Mouse (Mus musculus) spleen, embryonic (tissue): Measurements from ENCODE around the gene Ptprg.
"Not testable (repeated sequence)": the region's sequence is repeated elsewhere in the genome, so short reads cannot be mapped to it uniquely, and the experiment has no call there.

Experiments used
- CTCF ChIA-PET: fragments of 350-600 bp; sonication (Branson Sonifier 250); formaldehyde crosslinking; loops from one replicate; lab custom pipeline; 2022; lab: Charles Lee

The Ptprg gene

DNA sequence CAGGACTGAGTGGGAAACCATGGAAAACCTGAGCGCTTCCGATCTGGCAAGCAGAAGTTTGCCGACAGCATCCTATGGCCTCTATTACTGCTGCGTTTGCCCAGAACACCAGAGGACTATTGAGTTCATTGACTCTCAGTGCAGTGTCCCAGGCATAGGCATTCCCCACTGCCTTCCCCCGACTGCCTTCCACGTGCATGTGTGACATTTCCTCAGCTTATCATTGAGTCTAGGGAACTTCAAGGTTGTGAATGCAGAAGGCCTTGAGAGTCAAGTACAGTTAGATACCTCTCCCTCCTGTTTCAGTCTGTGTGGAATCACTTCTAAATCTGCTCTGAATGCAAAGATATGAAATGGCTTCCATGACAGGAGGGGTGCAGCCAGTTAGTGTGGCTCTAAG is 488.2 kb downstream of the Ptprg start:
- CTCF ChIA-PET: no interaction called here

DNA sequence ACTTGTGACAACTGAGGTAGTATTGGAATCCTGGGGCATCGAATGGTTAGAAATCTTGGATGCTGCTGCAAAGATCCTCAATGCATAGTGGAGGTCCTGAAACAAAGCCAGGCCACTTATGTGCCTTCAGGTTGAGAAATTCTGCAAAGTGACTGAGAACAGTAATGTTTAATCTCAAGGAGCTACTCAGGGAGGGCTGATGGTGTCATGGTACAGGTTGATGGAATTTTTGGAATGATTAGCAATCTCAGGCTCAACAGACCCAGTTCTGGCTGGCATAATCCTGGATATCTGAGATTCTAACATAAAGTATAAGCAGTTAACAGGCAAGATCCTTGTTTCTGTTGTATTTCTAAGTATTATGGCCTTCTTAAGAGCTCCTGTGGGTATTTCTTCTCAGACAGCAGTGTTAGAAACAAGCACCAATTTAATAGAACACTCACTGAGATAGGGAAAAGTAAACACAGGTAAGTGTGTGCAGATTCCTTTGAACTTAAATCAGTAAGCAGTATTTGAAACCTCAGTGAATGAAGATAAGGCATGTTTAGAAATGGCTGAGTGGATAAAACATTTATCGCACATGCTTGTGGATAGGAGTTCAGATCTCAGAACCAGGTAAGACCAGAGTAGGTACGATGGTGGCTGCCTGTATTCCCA is 493.0 kb downstream of the Ptprg start:
- CTCF ChIA-PET: interaction anchor here (0.6 kb wide), 1 partner anchor 334 kb away, joined by 5 read pairs; no protein-coding TSS in a partner anchor

DNA sequence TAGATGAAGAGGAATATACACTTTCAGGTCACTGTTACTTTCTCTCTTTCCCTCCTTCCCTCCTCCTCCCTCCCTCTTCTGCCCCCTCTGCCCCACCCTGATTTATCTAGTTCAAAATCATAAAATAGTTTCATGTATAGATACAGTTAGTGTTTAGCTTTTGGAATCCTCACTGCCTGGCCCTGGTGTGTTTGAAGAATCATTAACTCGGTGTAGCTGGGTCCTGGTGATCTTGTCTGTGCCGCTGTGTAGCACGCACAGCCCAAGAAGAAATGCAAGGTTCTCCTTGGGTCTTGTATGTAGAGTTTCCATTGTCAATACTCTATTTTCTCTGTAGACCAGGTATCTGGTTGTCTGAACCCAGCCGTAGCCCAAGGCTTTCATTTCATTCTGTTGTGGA is 494.3 kb downstream of the Ptprg start:
- CTCF ChIA-PET: no interaction called here

DNA sequence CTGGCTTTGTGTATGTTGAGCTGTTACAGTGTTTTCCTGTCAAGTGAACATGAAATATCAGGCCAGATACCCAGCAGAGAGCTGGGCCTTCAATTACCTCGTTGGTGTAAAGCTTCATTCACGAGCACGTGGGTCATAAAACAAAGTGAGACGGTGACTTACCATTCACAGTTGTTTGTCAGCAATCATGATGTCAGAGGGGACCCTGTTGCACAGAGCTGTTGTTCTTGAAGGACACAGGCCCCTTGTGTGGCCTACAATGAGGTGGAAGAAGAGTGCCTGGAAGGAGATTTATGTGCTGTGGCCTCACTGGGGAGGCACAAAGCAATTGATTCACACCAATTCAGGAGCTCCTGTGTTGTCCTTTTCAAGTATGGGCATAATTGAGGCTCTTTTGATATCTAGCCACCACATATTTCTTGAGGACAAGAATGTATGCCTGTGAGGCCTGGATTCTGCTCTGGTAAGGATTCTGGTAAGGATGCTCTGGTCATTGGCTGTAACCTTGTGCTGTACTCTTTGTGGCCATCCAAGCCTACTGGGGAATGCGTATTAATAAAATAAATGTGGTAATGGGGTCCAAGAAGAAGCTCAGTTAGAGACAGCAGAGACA is 503.7 kb downstream of the Ptprg start:
- CTCF ChIA-PET: no interaction called here

DNA sequence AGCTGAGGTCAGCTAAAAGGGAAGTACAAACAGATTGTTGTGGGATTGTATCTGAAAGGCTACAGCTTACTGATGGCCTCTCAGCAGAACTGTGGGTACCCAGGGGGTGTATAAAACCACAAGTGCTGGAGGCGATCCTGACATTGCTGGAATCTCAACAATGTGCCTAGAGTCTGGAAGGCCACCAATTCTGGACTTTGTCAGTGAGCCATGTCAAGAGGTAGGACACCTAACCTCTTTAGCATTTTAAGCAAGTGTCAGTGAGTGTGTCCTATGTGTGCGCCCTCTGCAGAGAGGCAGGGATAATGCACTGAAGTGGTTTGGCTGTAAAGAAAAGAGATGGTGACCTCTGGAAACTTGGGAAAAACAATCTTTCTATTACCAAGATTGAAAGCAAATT is 504.5 kb downstream of the Ptprg start:
- CTCF ChIA-PET: no interaction called here

DNA sequence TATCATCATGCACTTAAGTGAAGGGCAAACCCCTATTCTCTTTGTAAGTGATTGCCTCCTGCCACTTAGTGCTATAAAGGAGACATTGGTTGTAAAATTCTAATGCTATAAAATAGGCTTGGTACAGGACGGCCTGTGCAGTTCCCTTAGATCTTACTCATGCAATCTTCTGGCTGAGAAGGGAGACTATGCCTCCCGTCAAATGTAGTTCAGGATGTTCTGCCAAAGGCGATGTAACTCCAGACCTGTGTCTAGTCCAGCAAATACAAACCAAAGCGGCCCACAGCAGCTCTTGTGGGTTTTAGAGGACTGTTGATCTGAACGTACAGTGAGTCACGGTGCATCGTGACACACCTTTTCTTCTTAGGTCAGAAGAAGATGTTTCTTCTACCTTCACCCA is 505.8 kb downstream of the Ptprg start:
- CTCF ChIA-PET: no interaction called here

DNA sequence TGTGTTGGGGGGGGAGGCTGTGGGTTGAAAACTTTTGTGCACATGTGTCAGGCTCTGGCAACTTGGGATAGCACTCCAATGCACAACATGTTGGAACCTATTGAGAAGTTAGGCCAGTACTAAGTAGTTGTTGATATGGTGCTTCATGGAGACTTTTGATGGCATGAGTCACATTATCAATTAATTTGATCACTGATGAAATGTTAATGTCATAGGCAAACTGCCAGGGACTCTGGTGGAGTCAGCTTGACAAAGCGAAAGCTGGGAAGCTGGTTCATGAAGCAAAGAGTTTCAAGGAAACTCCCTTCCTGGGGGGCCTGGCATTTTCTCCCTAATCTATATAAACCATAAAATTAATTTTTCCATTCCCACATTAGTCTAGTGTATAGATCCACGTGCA is 508.0 kb downstream of the Ptprg start:
- CTCF ChIA-PET: not testable (repeated sequence)

DNA sequence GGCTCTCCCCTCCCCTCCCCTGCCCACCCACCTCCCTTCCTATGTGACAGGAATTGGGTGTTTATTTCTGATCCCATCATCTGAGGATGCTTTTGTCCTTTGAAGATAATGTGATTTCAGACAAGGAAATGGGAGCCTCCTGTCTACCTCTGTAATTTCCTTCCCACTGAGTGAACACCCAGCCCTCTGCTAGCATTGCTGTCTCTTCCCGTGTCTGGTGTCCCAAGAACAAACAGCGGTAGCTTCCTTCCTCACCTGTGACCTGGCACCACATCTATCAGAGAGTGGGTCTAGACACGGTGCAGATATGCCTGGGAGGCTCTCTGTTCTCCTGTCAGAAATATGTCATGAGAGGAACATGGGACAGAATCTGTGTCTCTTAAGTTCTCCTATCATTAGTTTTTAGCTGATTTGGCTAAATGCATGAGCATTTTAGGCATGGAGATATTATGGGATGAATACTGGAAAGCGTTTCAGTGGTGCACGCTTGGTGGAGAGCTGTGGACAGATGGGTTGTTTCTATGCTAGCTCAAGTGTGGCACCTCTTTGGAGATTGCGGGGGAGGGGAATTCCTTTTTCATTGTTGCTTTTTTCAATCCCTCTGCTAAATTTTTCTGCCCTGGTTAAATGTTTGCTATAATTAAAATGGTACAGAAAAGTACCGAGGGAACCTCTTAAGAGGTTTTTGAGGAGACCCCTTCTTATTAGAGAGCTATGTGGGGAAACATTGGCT is 509.5 kb downstream of the Ptprg start:
- CTCF ChIA-PET: no interaction called here

DNA sequence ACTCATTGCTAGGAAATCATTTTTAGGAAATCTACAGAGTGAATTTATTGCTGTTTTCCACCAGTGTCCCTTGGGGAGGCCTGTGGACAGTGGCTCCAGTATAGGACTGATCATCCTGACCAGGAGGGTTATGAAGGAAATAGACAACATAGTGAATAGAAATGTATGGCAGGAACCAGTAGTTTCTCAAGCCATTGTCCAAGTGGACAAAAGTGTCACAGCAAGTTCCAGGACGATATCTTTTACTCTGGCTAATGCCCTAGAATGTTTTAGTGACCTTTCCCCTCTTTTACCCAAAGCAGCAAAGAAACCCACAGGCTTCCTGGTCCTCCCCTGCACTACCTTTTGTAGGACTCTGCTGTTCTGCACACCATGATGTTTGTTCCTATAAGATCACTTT is 511.7 kb downstream of the Ptprg start:
- CTCF ChIA-PET: no interaction called here

DNA sequence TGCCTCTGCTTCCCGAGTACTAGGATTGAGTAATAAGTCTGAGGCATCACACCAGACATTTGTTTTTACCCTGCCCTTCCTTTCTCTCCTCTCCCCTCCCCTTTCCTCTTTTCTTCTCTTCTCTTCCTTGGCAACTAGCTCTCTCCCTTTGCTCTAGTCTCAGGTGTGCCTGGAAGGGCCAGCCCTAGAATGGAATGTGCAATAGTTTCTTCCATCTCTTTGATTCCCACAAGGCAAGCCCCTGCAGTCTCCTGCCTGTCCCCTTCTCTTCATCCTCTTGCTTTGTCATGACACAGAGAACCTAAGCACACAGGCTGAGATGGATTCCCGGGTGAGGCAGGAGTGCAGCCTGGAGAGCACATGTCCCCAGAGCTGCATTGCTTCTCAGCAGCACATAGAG is 512.4 kb downstream of the Ptprg start:
- CTCF ChIA-PET: no interaction called here

DNA sequence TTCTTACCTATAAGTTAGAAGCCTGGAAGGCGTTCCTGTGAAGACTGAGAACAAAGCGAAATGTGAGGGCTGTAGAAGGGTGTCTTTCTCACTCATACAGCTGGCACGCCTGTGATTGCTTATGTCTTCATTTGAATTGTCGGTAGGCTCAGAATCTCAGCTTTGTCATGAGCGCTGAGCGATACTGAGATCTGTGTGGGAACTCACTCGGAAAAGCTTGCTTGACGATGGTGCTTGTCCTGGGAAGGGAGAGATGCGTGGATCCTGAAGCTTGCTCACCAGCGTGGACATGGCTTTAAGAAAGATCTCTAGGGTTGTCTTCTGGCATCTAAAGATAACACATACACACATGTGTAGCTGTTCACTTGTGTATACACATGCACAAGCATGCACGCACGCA is 516.4 kb downstream of the Ptprg start:
- CTCF ChIA-PET: no interaction called here

DNA sequence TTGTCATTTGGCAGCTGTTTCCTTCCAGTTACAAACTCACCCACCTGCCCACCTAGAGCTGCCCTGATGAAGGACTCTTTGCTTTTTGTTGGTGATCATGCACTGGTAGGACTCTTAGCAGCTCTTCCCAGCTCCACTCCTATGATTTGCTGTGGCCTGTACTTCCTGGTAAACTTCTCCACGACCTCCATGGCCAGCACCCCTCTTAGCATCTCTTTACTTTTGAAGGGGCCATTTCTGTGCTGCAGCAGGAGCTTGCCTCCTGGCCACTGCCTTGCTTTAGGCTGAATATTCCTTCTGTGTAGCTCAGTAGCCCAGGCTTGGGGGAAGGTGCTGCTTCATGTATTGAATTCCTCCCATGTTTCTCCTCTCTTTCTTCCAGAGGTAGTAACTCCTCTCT is 517.0 kb downstream of the Ptprg start:
- CTCF ChIA-PET: no interaction called here

DNA sequence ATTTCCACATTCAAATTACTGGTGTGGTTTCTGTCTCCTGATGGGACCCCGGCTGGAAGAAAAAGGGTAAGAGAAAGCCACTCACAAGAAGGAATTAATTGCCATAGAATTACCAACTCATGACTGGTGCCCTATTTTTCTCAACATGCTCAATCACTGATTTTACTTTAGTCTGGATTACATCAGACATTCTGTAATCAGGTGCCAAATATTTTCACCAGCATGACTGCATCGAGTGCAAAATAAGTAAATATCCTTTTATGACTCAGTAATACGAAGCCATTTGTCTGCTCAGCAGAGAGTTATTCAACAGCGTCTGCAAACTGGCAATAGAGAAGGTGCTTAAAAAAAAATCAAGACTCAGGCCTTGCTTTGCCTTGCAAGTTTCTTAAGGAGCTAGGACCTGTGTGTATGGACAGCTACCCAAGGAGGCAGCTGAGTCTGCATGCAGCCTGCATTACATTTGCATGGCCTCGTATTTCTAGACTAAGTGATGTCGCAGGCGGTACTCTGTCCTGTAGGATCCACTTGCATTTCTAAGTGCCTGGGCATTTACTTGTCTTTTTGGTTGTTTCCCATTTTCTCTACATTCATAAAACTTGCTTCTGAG is 517.6 kb downstream of the Ptprg start:
- CTCF ChIA-PET: no interaction called here

DNA sequence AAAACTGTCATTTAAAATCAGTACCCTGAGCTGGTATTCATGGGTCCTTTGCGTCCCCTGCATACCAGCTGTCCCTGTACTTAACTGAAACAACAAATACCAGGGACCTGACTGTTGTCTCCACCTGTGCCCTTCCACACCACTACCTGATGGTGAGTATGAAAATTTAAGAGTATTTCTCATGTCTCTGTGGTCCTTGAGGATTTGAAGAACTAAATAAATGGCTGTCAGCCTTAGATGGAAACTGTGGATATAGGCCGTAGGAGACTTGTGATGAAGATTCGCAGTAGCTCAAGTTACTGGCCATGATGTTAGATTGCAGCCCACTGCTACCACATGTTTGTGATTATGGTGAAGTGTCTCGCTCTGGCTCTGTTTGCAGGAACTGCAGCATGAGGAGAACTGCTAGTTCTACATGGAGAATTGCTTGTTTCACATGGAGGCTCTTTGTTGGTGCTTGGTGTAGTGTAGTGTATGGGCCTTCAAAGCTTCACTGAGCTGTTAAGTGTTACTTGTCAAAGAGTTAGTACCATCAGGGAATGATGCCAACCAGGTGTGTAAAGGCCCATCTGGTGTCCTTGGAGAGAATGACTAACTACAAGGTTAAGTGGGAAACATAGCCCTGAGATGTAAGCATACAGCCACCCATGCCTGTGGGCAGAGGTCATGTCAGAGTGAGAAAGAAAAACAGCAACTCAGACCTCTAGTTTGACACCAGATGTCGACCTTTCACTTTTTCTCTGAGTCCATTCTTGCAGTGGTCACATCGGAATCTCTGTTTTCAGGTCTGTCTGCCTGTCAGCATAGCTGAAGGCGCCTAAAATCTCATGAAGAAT is 518.9 kb downstream of the Ptprg start:
- CTCF ChIA-PET: no interaction called here

DNA sequence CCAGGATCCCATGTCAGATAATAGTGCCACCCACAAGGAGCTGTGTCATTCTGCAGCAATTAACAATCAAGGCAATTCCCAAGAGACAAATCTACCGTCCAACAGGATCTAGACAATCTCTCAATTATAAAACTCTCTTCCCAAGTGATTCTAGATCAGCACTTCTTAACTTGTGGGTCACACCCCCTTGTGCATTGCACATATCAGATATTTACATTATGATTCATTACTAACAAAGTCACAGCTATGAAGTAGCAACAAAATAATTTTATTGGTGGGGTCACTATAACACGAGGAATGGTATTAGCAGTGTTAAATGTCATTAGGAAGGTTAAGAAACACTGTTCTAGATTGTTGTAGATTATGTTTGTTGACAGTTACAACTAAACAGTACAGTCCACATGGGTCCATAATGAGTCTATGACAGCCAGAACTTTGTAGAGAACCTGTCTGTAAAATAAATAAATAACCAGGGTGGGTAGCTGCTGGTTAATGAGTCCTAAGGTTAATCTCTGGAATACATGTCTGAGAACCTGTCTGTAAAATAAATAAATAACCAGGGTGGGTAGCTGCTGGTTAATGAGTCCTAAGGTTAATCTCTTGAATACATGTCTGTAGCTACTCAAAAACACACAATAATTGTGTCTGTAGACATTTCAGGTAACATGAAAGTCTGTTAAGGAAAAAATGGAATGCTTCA is 520.2 kb downstream of the Ptprg start:
- CTCF ChIA-PET: no interaction called here

DNA sequence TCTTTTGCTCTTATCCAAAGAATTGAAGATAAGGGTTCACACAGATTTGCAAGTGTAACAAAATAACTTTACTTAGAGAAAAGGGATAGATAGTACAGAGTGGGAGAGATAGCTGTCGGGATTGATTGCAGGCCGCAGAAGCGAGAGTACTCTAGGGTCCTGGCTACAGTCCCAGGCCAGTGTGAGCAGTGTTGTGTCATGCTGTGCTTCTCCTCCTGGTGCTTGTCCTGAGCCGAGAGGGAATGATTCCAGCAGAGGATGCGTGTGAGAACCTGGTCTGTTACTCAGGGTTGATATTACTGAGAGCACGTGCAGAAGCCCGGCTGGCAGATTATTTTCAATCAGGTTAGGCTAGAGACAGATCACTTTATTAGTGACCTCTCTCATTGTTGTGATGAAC is 523.9 kb downstream of the Ptprg start:
- CTCF ChIA-PET: no interaction called here

DNA sequence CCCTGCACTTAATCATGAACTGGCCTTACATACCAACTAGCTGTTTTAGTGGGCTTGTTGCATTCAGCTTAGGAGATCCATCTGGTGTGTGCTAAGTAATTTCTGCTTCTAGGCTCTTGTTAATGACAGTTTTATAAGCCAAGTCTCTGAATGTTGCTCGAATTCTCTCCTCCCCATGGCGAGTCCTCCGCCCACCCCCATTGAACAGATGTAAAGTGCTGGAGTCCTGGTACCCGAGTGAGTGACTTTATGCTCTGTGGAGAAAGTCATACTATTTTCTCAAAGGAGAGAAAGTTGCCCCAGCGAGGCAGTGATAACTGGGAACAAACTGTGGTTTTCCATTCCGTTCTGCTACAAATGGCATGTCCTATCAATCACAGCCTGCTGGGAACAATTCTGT is 525.9 kb downstream of the Ptprg start:
- CTCF ChIA-PET: no interaction called here

DNA sequence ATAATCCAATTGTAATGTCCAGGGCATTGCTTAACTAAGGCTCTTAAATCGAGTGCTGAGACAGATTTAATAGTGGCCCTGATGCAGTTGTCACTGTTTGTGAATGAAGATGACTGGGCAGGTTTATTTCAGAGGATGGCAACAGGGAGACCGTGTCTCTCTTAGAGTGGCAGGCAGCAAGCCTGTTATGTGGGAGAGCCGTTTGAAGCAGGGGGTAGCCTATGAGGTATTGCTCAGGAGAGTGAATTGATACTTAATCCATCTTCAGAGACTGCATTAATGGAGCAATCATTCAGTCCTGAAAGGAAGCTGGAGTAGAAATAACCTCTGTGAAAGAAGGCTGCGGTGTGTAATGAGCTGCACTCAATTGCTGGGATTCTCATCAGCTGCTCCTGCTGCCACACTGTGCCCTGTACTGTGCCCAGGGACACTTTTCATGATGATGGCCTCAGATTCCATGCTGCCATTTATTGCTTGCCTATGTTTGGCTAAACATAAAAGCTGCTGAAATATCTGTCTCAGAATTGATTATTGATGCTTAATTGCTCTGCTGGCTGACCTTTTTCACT is 526.6 kb downstream of the Ptprg start:
- CTCF ChIA-PET: no interaction called here

DNA sequence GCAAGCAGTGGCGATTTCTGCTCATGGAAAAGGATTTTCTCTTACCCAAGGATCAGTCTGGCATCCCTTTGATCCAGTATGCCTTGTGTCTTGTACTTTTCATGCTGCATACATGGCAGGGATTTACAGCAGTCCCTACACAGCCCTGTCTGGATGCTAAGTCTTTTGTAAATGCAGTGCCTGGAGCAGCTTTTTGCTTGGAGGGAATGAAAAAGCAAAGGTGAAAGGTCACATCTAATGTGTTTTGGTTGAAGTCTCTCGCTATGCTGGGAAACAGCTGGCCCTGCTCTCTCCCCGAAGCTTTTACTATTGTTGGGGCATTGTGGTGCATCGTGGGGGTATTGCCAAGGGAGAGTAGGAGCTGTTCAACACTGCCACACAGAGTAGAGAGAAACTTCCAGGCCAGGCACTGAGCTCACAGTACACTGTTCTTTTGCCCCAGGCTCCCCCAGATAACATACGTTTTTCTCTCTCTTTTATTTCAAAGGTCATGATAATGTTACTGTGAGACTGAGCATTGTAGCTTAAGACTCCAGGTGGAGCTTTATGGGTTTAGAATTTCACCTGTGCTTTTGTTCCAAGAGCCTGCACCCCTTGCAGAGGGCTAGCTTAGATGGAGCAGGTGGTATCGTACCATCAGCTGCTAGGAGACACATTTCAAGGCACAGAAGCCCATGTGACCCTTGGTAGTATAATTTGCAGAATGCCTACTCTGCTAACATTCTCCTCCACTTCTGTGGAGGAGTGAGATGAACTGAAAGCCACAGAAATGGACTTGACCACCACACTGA is 529.0 kb downstream of the Ptprg start:
- CTCF ChIA-PET: no interaction called here

DNA sequence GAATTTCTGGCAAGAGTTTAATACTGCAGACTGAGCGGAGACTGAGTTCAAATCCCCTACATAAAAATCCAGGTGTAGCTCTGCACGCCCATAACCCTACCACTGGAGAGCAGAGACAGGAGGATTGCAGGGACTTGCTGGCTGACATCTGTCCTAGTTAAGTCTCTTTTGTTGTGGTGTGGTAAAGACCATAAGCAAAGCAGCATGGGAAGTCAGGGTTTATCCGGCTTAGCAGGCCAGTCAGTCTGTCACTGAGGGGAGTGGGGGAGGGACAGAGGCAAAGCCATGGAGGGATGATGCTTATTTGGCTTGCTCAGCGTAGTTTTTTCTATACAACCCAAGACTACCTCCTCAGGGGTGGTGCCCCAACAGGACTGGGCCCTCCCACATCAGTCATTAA is 530.7 kb downstream of the Ptprg start:
- CTCF ChIA-PET: no interaction called here
